Mouse (Mus musculus) liver, embryonic 14.5 days (tissue): ENCODE measurements at regions not wholly inside any gene's neighbourhood (a gene's known extent, or its start where the extent isn't known, plus 50 kb on each side); places are given as distances from the start of the nearest gene placed in this dataset.

ENCODE experiments used
- ATAC-seq: fragments of 200-750 bp; cut with Nextera tagmentation; 2 replicates; pipeline ENCODE4 v1.8.0; 2017; ENCODE audit warnings: moderate number of reproducible peaks, mild to moderate bottlenecking, moderate library complexity; ENCODE audit not compliant: insufficient read depth
- DNase-seq, 3 experiments: peaks; one replicate each; pipeline ENCODE4 v3.0.0-alpha.2; 2012 to 2013; ENCODE audit warnings: low read depth in 3 of 3, low spot score in 3 of 3
- H3K27ac ChIP-seq: fragments of 300-500 bp; sonication (generic); 2 replicates; pipeline ENCODE4 v1.5.1; 2014; ENCODE audit warnings: moderate library complexity, mild to moderate bottlenecking, control low read depth, inconsistent platforms
- H3K27me3 ChIP-seq: fragments of 300-500 bp; sonication (generic); 2 replicates; pipeline ENCODE4 v1.6.1; 2014; ENCODE audit warnings: mild to moderate bottlenecking, low read length, moderate library complexity; ENCODE audit not compliant: control insufficient read depth, insufficient read depth
- H3K36me3 ChIP-seq: fragments of 300-500 bp; sonication (generic); replicated peaks from 2 replicates; pipeline ENCODE4 v1.6.1; 2014; ENCODE audit warnings: low read depth; ENCODE audit not compliant: control insufficient read depth, insufficient read depth
- H3K4me1 ChIP-seq, 2 experiments: fragments of 200-500 bp in 1 of 2; fragments of 300-500 bp in 1 of 2; sonication (generic) in 1 of 2; replicated peaks; 2 replicates each; pipeline ENCODE4 v1.6.1; 2012 to 2014; ENCODE audit warnings: antibody characterized with exemption in 1 of 2, inconsistent platforms in 1 of 2, low read length in 1 of 2; ENCODE audit not compliant: control insufficient read depth in 2 of 2, insufficient read depth in 2 of 2
- H3K4me2 ChIP-seq: fragments of 300-500 bp; sonication (generic); 2 replicates; pipeline ENCODE4 v1.6.1; 2014; ENCODE audit warnings: low read depth, mild to moderate bottlenecking, control low read depth, moderate library complexity
- H3K4me3 ChIP-seq, 2 experiments: fragments of 200-500 bp in 1 of 2; fragments of 300-500 bp in 1 of 2; sonication (generic) in 1 of 2; 2 replicates each; pipeline ENCODE4 v1.5.1; 2012 to 2014; ENCODE audit warnings: low read depth in 2 of 2, low read length in 2 of 2, mild to moderate bottlenecking in 2 of 2, control low read depth in 1 of 2, inconsistent platforms in 1 of 2, moderate library complexity in 1 of 2; ENCODE audit not compliant: insufficient read depth in 1 of 2
- H3K9ac ChIP-seq: fragments of 300-500 bp; sonication (generic); replicated peaks from 2 replicates; pipeline ENCODE4 v1.6.1; 2014; ENCODE audit warnings: mild to moderate bottlenecking, control low read depth, moderate library complexity
- H3K9me3 ChIP-seq: fragments of 300-500 bp; sonication (generic); 2 replicates; pipeline ENCODE4 v1.6.1; 2016; ENCODE audit warnings: low read length, mixed read lengths; ENCODE audit not compliant: control insufficient read depth
- CTCF ChIP-seq: IDR thresholded peaks from 2 replicates; pipeline ENCODE4 v1.5.1; 2016; ENCODE audit warnings: antibody characterized with exemption, low read depth, control low read depth
- EP300 ChIP-seq: IDR thresholded peaks from 2 replicates; pipeline ENCODE4 v1.6.1; 2016; ENCODE audit warnings: antibody characterized with exemption, low read depth
- WGBS: fragments of 180-500 bp; shearing (Covaris S2); extraction: QIAGEN DNeasy Blood & Tissue Kit; methylation state at CpG from one replicate; pipeline ENCODE4 v1.1.7; 2014; ENCODE audit not compliant: insufficient replicate concordance; 5-methylcytosine and 5-hydroxymethylcytosine counted together

GRCm38 (mm10) chr15:22152678-22153077 lies 396.1 kb upstream of the Cdh18 start:
- Histone ChIP-seq H3K4me3 (no peak overlapping the region), H3K27me3 (no peaks in the 10 kb centered on the region), H3K36me3 (no peaks in the 10 kb centered on the region), H3K4me1 (no peaks in the 10 kb centered on the region), H3K27ac (no peak overlapping the region), H3K9ac (no peak overlapping the region), H3K9me3 (no peaks in the 10 kb centered on the region), H3K4me2 (no peak overlapping the region)
- DNase-seq: no peak
- TF ChIP-seq EP300 (no peak), CTCF (no peak)
- WGBS: 27% methylated on average over 1 of the region's 1 CpGs
- ATAC-seq: no peak

- Histone ChIP-seq H3K4me3 (no peak overlapping the region), H3K4me2 (no peak overlapping the region), H3K36me3 (no peaks in the 10 kb centered on the region), H3K27ac (no peak overlapping the region), H3K9me3 (no peaks in the 10 kb centered on the region), H3K4me1 (no peaks in the 10 kb centered on the region), H3K9ac (no peak overlapping the region), H3K27me3 (no peaks in the 10 kb centered on the region)
- DNase-seq: no peak
- 43% methylated on average over 5 of the region's 5 CpGs for WGBS
- no peak for ATAC-seq
- TF ChIP-seq CTCF (no peak), EP300 (no peak)
Observed at GRCm38 (mm10) chr15:22170302-22170701, 378.5 kb upstream of the Cdh18 start.

- DNase-seq: no peak
- no peaks in the 10 kb centered on the region for H3K4me1 ChIP-seq
- no peak for ATAC-seq
- 62% methylated on average over 1 of the region's 1 CpGs for WGBS
- H3K4me3 ChIP-seq: no peak overlapping the region
- H3K27me3 ChIP-seq: no peaks in the 10 kb centered on the region
- no peaks in the 10 kb centered on the region for H3K9me3 ChIP-seq
- no peaks in the 10 kb centered on the region for H3K36me3 ChIP-seq
- H3K4me2 ChIP-seq: no peak overlapping the region
- TF ChIP-seq CTCF (no peak), EP300 (no peak)
- H3K9ac ChIP-seq: no peak overlapping the region
- H3K27ac ChIP-seq: no peak overlapping the region
Observed at GRCm38 (mm10) chr15:22208991-22209390, 339.8 kb upstream of the Cdh18 start.

- no peaks in the 10 kb centered on the region for H3K36me3 ChIP-seq
Observed at GRCm38 (mm10) chr15:22232629-22233028, 316.2 kb upstream of the Cdh18 start.

GRCm38 (mm10) chr15:22280919-22281318 lies 267.9 kb upstream of the Cdh18 start:
- H3K4me2 ChIP-seq: no peak overlapping the region
- WGBS: 71% methylated on average over 1 of the region's 1 CpGs
- no peaks in the 10 kb centered on the region for H3K9me3 ChIP-seq
- no peak overlapping the region for H3K27ac ChIP-seq
- DNase-seq: no peak
- H3K36me3 ChIP-seq: no peaks in the 10 kb centered on the region
- no peaks in the 10 kb centered on the region for H3K27me3 ChIP-seq
- no peak for TF ChIP-seq CTCF
- TF ChIP-seq EP300: no peak
- no peaks in the 10 kb centered on the region for H3K4me1 ChIP-seq
- no peak overlapping the region for H3K9ac ChIP-seq
- H3K4me3 ChIP-seq: no peak overlapping the region
- ATAC-seq: no peak

More at GRCm38 (mm10) chr15:22232629-22233028, 316.2 kb upstream of the Cdh18 start:
- TF ChIP-seq CTCF (no peak), EP300 (no peak)
- no peak overlapping the region for H3K4me2 ChIP-seq
- no peak overlapping the region for H3K27ac ChIP-seq
- H3K4me3 ChIP-seq: no peak overlapping the region
- no peaks in the 10 kb centered on the region for H3K27me3 ChIP-seq
- H3K4me1 ChIP-seq: no peaks in the 10 kb centered on the region
- no peak overlapping the region for H3K9ac ChIP-seq
- DNase-seq (no peak), ATAC-seq (no peak)
- 35% methylated on average over 4 of the region's 4 CpGs for WGBS
- H3K9me3 ChIP-seq: no peaks in the 10 kb centered on the region
